Mouse (Mus musculus) bone marrow macrophage, adult 2 months (primary cell): ENCODE results near the gene C1qtnf5.

ENCODE experiments used
- CTCF ChIP-seq: IDR thresholded peaks from 2 replicates; pipeline ENCODE4 v1.5.1; 2012; ENCODE audit warnings: low read depth, mild to moderate bottlenecking, low read length, moderate library complexity
- POLR2A ChIP-seq: IDR thresholded peaks from 2 replicates; pipeline ENCODE4 v1.6.1; 2012; ENCODE audit warnings: mild to moderate bottlenecking, low read depth, low read length, borderline replicate concordance

DNA sequence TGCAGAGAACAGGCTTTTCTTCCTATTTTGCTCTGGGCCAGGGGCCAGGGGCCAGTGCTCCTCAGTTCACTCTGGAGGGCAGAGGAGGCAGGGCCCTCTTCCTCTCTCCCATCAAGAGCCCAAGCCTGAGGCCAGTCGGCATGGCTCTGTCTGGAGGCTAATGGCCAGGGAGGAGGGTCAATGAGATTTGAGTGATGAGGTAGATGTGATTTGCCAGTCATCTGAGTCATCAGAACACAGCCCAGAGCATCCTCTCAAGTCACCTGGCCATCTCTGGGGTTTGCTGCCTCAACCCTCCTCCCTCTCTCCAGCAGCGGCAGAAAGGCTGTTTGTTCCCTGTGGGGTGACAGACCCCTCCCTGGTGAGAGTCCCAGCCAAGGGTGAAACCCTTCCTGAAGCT is 26.2 kb downstream of the C1qtnf5 start:
- TF ChIP-seq CTCF (no peak), POLR2A (no peak)
